Mouse (Mus musculus) right cerebral cortex, postnatal 4 days (tissue): ENCODE measurements around the gene 4930438A08Rik.
A peak's percentile ranks its signal among the peaks of the same experiment; 100 is the strongest.
"Not testable (repeated sequence)": the region's sequence is repeated elsewhere in the genome, so short reads cannot be mapped to it uniquely, and the experiment has no call there.

Experiments
- DNase-seq: peaks from one replicate; pipeline ENCODE4 v3.0.0-alpha.2; 2022

The 4930438A08Rik gene

DNA sequence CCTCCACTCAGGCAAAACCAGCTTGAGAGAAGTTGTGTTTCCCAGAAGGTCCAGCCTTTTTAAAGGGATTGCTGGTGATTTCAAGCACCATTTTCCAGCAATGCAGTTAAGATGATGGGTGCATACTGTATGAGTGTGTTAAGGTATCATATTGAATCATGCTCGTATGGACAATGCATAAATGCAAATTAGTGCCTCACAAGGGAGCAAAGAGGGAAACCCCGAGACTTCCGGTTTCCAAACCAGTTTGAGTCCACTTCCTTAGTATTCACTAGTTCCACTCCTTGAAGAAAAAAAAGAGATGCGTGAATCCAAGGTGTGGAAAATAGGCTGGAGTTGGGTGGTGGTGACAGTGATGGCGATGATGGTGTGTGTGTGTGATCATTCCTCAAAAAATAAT, 7.9 kb downstream of the 4930438A08Rik start:
- DNase-seq = no peak

- no peak for DNase-seq
These were observed 15.5 kb downstream of the 4930438A08Rik start for GRCm38 (mm10) chr11:58289992-58290682.

GRCm38 (mm10) chr11:58290812-58291211, 16.2 kb downstream of the 4930438A08Rik start:
- DNase-seq = no peak

GRCm38 (mm10) chr11:58292791-58293190, 18.2 kb downstream of the 4930438A08Rik start:
- no peak for DNase-seq

DNA sequence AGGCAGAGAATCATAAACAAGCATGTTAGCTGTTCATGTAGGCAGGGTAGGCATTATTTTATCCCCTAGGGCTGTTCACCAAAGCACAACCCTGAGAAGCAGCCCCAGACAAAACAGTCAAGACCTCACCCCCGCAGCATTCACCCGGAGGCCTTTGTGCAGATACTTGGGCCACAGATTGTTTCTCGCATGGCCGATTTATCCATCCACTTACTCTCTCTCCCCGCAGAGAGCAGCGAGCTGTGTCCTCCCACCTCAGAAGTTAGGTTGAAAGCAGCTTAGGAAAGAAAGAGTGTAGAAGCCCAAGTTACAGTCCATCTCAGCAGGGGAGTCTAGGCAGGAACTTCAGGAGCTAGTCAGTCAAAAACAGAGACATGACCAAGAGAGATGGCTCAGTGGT, 22.8 kb downstream of the 4930438A08Rik start:
- DNase-seq = no peak

- DNase-seq = peak; percentile 79
These were observed 26.5 kb downstream of the 4930438A08Rik start for GRCm38 (mm10) chr11:58301057-58301456.

GRCm38 (mm10) chr11:58301837-58302754, 27.5 kb downstream of the 4930438A08Rik start:
- DNase-seq = peak; percentile 98

DNA sequence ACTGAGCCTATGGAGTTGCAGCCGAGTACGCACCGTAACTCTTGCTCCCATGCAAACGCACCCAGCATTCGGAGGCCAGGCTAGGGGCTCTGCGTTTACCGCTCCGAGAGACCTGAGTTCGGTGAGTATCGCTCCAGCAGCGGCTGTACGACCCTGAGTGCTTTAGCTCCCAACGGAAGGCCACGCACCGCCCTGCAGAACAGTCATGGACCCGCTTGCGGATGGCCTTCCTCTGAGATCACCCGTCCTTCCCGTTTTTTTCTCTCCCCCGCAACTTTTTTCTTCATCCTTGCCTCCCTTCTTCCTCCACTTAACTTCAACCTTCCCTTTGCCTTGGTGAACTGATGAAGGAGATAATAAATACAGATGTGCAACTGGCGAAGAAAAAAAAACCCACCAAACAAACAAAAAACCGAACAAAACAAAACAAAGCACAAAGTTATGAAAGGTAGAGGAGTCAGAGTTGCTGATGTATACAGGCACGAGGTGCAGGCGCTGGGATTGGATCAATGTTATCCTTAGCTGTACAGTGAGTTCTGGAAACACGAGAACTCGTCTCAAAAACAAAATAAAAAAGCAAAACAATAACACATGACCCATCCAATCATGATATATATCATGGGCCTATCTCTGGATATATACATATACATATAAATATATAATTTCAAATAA, 28.3 kb downstream of the 4930438A08Rik start:
- DNase-seq = no peak

DNA sequence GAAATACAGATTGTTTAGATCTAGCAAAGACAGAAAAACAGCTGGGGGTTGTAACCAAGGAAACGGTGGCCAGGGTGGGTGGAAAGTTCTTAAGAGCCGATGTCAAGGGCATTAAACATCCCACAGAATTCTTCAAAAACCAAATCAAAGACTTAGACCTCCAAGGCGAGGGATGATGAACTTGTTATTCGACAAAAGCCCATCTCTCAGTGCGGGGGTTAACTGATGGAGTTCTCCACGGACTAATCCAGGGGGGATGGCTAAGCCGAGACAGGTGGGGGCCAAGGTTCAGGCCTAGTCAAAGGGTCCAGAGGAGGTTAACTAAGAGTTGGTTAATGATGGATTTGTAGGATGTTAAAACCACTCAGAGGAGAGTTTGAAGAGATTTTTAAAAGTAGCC, 29.0 kb downstream of the 4930438A08Rik start:
- DNase-seq = no peak

- DNase-seq = not testable (repeated sequence)
These were observed 30.7 kb downstream of the 4930438A08Rik start for GRCm38 (mm10) chr11:58305299-58305698.

- peak; percentile 96 for DNase-seq
These were observed 32.3 kb downstream of the 4930438A08Rik start, which contains the start of gene Zfp692 for GRCm38 (mm10) chr11:58306860-58307308. Gene Zfp692, plus strand, starts transcription at chr11:58307069.

GRCm38 (mm10) chr11:58307411-58308080, 32.9 kb downstream of the 4930438A08Rik start:
- peak; percentile 56 for DNase-seq

DNA sequence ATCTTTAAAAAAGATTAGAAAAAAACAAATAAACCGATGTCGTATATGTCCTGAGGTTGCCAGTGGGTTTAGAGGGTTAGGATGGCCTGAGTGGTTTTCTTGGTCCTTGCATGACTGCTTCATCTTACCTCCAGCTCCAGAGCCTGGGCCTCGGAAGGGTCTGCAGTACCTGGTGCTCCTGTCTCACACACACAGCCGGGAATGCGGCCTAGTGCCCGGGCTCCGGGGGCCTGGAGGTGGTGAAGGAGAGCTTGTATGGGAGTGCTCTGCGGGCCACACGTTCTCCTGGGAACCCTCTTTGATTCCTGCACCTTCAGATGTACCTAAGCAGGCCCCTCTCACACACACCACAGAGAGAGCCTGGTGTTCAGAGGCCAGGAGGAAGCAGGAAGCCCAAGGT, 34.1 kb downstream of the 4930438A08Rik start:
- DNase-seq = no peak

- no peak for DNase-seq
These were observed 39.5 kb downstream of the 4930438A08Rik start for GRCm38 (mm10) chr11:58314069-58314468.

DNA sequence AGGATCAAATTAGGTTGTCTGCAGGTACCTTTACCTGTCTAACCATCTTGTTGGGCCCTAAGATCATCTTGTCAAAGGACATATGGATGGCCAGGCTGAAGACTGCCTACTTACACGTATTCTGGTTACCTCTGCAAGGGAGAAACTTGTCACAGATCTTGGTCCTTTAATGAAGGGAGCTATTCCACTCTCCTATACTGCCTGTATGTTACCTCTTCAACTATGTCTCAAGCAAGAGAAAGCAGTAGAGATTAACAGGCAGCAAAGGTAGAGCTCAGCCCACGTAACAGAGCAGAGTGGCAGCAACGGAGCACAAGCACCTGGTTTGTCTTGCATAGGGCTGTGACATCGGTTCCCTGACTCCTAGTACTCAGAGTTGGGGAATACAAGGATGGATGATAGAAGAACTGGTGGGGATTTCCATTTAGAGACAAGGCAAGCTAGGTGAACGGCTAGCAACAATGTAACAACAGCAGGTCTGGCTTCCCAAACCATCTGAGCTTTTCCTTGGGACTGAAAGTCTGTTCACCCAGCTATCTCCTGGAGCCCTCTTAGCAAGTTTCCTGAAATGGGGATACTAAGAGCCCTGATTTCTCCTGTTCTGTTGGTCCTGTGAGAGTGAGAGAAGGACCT, 41.1 kb downstream of the 4930438A08Rik start:
- no peak for DNase-seq

GRCm38 (mm10) chr11:58316344-58316743, 41.7 kb downstream of the 4930438A08Rik start:
- no peak for DNase-seq

- no peak for DNase-seq
These were observed 42.3 kb downstream of the 4930438A08Rik start for GRCm38 (mm10) chr11:58316768-58317390.

DNA sequence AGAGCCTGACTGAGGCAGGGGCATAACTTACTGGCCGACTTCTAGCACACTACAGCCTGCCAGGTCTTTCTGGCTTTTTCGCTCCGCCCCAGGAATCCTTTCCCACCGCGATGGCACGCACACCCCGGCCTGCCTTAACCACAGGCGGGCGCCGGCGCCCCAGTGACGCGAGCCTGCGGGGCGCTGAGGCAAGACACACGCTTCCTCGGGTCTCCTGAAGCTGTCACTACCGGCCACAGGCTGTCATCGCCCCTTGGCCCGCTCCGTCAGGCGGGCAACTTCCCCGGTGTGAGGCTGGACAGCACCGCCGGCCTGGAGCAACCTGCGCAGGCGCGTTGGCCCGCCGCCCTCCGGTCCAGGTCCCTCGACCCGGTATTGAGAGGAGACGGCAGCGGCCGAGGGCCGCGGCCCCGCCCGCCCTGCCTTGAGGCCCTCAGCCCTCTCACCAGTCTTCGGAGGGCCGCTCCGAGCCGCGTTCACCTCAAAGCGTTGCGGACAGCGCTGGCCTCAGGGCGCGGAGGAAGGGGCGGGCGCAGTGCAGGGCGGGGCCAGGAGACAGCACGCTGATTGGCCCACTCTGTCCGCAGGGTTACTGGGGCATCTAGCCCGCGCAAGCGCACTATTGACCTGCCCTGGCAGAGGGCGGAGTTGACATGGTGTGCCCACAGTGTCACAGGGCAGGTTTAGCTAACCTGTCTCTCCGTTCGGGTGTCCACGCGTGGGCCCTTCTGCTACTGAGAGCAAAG, 48.4 kb downstream of the 4930438A08Rik start:
- DNase-seq = peak; percentile 94

GRCm38 (mm10) chr11:58323570-58324340, 49.2 kb downstream of the 4930438A08Rik start:
- no peak for DNase-seq

DNA sequence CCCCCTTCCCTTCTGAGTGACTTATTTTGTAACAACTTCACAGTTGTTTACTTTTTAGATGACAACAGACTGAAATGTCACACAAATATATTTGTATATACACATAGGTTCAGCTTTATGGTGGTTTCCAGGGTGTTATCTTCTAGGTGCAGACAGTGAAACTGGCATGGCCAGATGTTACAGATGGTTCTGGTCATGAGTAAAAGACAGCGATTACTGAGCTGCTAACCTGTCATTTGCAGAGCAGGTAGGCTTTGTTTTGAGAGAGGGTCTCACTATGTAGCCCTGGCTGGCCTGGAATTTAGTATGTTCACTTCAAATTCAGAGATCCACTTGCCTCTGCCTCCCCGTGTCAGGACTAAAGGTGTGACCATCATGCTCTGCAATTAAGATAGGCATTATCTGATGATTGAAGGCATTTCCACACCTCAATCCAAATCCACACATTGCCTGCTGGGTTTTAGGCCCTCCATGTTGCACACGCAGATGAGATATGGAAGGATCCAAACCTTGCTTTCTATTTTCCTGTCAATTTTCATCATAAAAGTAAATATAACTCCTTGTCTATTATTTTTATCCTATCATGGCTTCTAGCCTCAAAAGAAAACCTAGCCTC, 50.1 kb downstream of the 4930438A08Rik start:
- DNase-seq = no peak
